Mouse (Mus musculus) right cerebral cortex, adult 18-20 months (tissue): ENCODE results near the gene Lrrc49.
A peak's percentile ranks its signal among the peaks of the same experiment; 100 is the strongest.

Source experiments
- DNase-seq: peaks from one replicate; pipeline ENCODE4 v3.0.0; 2022; ENCODE audit warnings: mixed read lengths

The Lrrc49 gene

GRCm38 (mm10) chr9:60674780-60675179 lies 13.2 kb downstream of the Lrrc49 start:
- DNase-seq = no peak

GRCm38 (mm10) chr9:60672568-60672967 lies 15.4 kb downstream of the Lrrc49 start:
- no peak for DNase-seq

- DNase-seq = peak; percentile 30
Observed at GRCm38 (mm10) chr9:60668886-60669285, 19.1 kb downstream of the Lrrc49 start.

GRCm38 (mm10) chr9:60665535-60665934 lies 22.4 kb downstream of the Lrrc49 start:
- DNase-seq = no peak

GRCm38 (mm10) chr9:60664866-60665265 lies 23.1 kb downstream of the Lrrc49 start:
- no peak for DNase-seq

- DNase-seq = peak; percentile 28
Observed at GRCm38 (mm10) chr9:60664385-60664784, 23.6 kb downstream of the Lrrc49 start.

GRCm38 (mm10) chr9:60662936-60663335 lies 25.0 kb downstream of the Lrrc49 start:
- no peak for DNase-seq

GRCm38 (mm10) chr9:60653582-60653981 lies 34.4 kb downstream of the Lrrc49 start:
- DNase-seq = no peak

GRCm38 (mm10) chr9:60653137-60653536 lies 34.8 kb downstream of the Lrrc49 start:
- no peak for DNase-seq

GRCm38 (mm10) chr9:60650277-60650676 lies 37.7 kb downstream of the Lrrc49 start:
- DNase-seq = no peak

GRCm38 (mm10) chr9:60648981-60649975 lies 38.7 kb downstream of the Lrrc49 start:
- DNase-seq = peak; percentile 91

GRCm38 (mm10) chr9:60633601-60634000 lies 54.4 kb downstream of the Lrrc49 start:
- DNase-seq = no peak

- DNase-seq = no peak
Observed at GRCm38 (mm10) chr9:60626311-60626791, 61.6 kb downstream of the Lrrc49 start.

- peak; percentile 52 for DNase-seq
Observed at GRCm38 (mm10) chr9:60625895-60626294, 62.1 kb downstream of the Lrrc49 start.

- DNase-seq = no peak
Observed at GRCm38 (mm10) chr9:60616946-60617345, 71.0 kb downstream of the Lrrc49 start.

- DNase-seq = no peak
Observed at GRCm38 (mm10) chr9:60616359-60616758, 71.6 kb downstream of the Lrrc49 start.

- no peak for DNase-seq
Observed at GRCm38 (mm10) chr9:60612260-60612659, 75.7 kb downstream of the Lrrc49 start.

GRCm38 (mm10) chr9:60610194-60610593 lies 77.8 kb downstream of the Lrrc49 start:
- no peak for DNase-seq

GRCm38 (mm10) chr9:60608857-60609256 lies 79.1 kb downstream of the Lrrc49 start:
- no peak for DNase-seq

GRCm38 (mm10) chr9:60608086-60608485 lies 79.9 kb downstream of the Lrrc49 start:
- DNase-seq = no peak

- DNase-seq = no peak
Observed at GRCm38 (mm10) chr9:60604971-60605370, 83.0 kb downstream of the Lrrc49 start.

GRCm38 (mm10) chr9:60601936-60602335 lies 86.0 kb downstream of the Lrrc49 start:
- DNase-seq = no peak

- DNase-seq = no peak
Observed at GRCm38 (mm10) chr9:60600273-60600672, 87.7 kb downstream of the Lrrc49 start.

GRCm38 (mm10) chr9:60599489-60599888 lies 88.5 kb downstream of the Lrrc49 start:
- DNase-seq = peak; percentile 44
